Mouse (Mus musculus): Measurements from ENCODE around the gene Mylk2. TPM values are rescaled to one million over a fixed set of nuclear protein-coding genes. Genes with fewer than 3 reads are reported as not detected.
A peak's percentile ranks its signal among the peaks of the same experiment; 100 is the strongest.

Gene Mylk2
- total and polyA plus RNA-seq, 2 experiments from 2014 or later: 0.16 TPM; not detected in 1

DNA sequence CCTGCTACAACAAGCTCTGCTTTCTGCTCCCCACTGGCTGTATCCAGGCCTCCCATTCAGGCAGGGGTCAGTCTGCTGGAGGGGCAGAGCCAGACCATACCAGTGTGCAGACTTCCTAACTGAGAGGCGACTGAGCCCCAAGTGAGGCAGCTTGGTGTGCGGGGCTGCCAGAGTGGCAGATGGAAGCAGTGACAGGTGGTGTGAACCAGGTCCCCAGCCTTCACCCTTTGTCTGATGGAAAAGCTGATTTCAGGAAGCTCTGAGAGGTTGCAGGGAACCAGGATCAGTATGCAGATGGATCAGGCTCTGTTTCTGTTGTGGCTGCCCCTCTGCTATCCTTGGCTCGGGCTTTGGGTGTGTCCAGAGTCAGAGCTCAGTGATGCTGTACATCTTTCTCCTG lies 12.5 kb downstream of the Mylk2 start:
- peaks cover 6% of the 10 kb centered on the region; the same call in 1 of the 2 replicates for H3K4me1 ChIP-seq (ENCODE audit: control insufficient read depth, insufficient read depth)
- no peak for DNase-seq (ENCODE audit: low spot score)
- 63% methylated on average over 3 of the region's 3 CpGs for WGBS

DNA sequence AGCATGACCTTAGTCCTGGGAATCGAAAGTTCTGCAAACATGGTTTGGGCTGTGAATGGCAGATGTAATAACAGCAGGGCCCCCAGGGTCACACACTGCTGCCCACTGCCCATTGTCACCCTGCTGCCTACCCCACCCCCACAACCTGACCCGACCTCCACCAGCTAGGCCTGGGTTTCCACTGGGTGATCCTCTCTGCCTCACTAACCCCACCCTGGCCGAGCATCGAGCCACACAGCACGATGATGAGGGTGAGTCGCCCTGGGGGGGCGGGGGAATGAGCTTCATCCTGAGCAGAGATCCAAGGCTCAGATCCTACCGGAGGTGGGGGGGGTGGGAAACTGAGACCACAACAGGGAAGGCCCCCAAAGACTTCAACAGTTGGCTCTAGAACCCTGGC lies 13.0 kb downstream of the Mylk2 start:
- 65% methylated on average over 8 of the region's 8 CpGs for WGBS
- H3K4me1 ChIP-seq (ENCODE audit: control insufficient read depth, insufficient read depth): peaks cover 8% of the 10 kb centered on the region
- ATAC-seq (ENCODE audit: insufficient read depth, low read depth) (no peak), DNase-seq (ENCODE audit: low spot score) (no peak)
- no peaks in the 10 kb centered on the region for H3K27me3 ChIP-seq (ENCODE audit: control insufficient read depth, insufficient read depth, low read length)
- no peak overlapping the region for H3K4me3 ChIP-seq (ENCODE audit: low read depth, low read length)
- no peak overlapping the region for H3K4me2 ChIP-seq (ENCODE audit: low read depth, low read length)
- H3K9ac ChIP-seq (replicated peaks; ENCODE audit: low read depth, low read length): no peak overlapping the region
- TF ChIP-seq EP300 (IDR thresholded peaks at IDR 0.05; ENCODE audit: low read depth) (no peak), CTCF (IDR thresholded peaks at IDR 0.05; ENCODE audit: low read depth) (no peak)
- no peak overlapping the region for H3K27ac ChIP-seq (ENCODE audit: low read depth)
- no peaks in the 10 kb centered on the region for H3K9me3 ChIP-seq (replicated peaks; ENCODE audit: control insufficient read depth, low read length)
- no peaks in the 10 kb centered on the region for H3K36me3 ChIP-seq (replicated peaks; ENCODE audit: control insufficient read depth, insufficient read depth, low read length)

More for the DNA sequence above, 12.5 kb downstream of the Mylk2 start:
- Histone ChIP-seq H3K36me3 (replicated peaks; ENCODE audit: control insufficient read depth, insufficient read depth, low read length) (no peaks in the 10 kb centered on the region), H3K27me3 (ENCODE audit: control insufficient read depth, insufficient read depth, low read length) (no peaks in the 10 kb centered on the region), H3K4me2 (ENCODE audit: low read depth, low read length) (no peak overlapping the region), H3K27ac (ENCODE audit: low read depth) (no peak overlapping the region), H3K9me3 (replicated peaks; ENCODE audit: control insufficient read depth, low read length) (no peaks in the 10 kb centered on the region), H3K4me3 (ENCODE audit: low read depth, low read length) (no peak overlapping the region), H3K9ac (replicated peaks; ENCODE audit: low read depth, low read length) (no peak overlapping the region)
- TF ChIP-seq EP300 (IDR thresholded peaks at IDR 0.05; ENCODE audit: low read depth): no peak
- TF ChIP-seq CTCF (IDR thresholded peaks at IDR 0.05; ENCODE audit: low read depth): no peak
- ATAC-seq (ENCODE audit: insufficient read depth, low read depth): no peak

GRCm38 (mm10) chr2:152924543-152924942 lies 13.4 kb downstream of the Mylk2 start:
- ATAC-seq (ENCODE audit: insufficient read depth, low read depth) (no peak), DNase-seq (ENCODE audit: low spot score) (no peak)
- Histone ChIP-seq H3K4me3 (ENCODE audit: low read depth, low read length) (no peak overlapping the region), H3K9ac (replicated peaks; ENCODE audit: low read depth, low read length) (no peak overlapping the region), H3K27ac (ENCODE audit: low read depth) (peak overlapping the region; percentile 83), H3K9me3 (replicated peaks; ENCODE audit: control insufficient read depth, low read length) (no peaks in the 10 kb centered on the region), H3K4me1 (ENCODE audit: control insufficient read depth, insufficient read depth) (peaks cover 10% of the 10 kb centered on the region), H3K27me3 (ENCODE audit: control insufficient read depth, insufficient read depth, low read length) (no peaks in the 10 kb centered on the region), H3K4me2 (ENCODE audit: low read depth, low read length) (no peak overlapping the region), H3K36me3 (replicated peaks; ENCODE audit: control insufficient read depth, insufficient read depth, low read length) (no peaks in the 10 kb centered on the region)
- TF ChIP-seq CTCF (IDR thresholded peaks at IDR 0.05; ENCODE audit: low read depth) (no peak), EP300 (IDR thresholded peaks at IDR 0.05; ENCODE audit: low read depth) (no peak)
- WGBS: 58% methylated on average over 5 of the region's 5 CpGs

DNA sequence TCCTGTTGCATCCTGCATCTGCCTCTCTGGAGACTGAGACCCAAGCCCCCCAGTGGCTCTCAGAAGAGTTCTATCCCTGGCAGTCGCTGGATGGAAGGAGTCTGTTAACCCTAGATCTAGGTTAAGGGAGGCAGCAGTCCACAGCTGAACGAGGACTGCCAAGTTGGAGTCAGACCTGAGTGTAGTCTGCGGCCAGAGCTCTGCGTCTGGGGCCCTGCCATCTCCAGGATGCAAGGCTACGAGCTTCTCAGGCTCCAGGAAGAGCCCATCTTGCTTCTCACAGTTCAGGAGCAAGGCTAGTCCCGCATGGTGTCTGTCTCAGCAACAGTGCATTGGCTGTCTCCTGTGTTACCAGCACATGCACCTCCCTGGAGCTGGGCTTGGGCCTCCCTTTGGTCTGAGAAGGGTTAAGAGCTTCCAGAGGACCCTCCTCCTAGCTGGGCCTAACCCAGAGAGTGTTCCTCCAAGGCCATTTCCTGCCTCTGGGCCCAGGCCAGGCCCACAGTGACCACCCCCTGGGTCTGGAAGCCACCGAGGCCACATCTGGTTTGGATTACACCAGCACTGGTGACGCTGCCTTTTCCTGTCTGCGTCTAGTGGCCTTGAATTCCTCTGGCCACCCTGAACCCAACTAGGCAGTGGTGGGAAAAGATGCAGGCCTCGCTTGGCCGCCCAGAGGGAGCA lies 14.2 kb downstream of the Mylk2 start:
- H3K9ac ChIP-seq (replicated peaks; ENCODE audit: low read depth, low read length): no peak overlapping the region
- DNase-seq (ENCODE audit: low spot score): peak; percentile 82
- H3K27ac ChIP-seq (ENCODE audit: low read depth): peak overlapping the region; percentile 83
- ATAC-seq (ENCODE audit: insufficient read depth, low read depth): peak; percentile 71
- WGBS: 46% methylated on average over 11 of the region's 11 CpGs
- H3K9me3 ChIP-seq (replicated peaks; ENCODE audit: control insufficient read depth, low read length): no peaks in the 10 kb centered on the region
- H3K36me3 ChIP-seq (replicated peaks; ENCODE audit: control insufficient read depth, insufficient read depth, low read length): no peaks in the 10 kb centered on the region
- no peak overlapping the region for H3K4me3 ChIP-seq (ENCODE audit: low read depth, low read length)
- peaks cover 12% of the 10 kb centered on the region for H3K4me1 ChIP-seq (ENCODE audit: control insufficient read depth, insufficient read depth)
- H3K4me2 ChIP-seq (ENCODE audit: low read depth, low read length): no peak overlapping the region
- H3K27me3 ChIP-seq (ENCODE audit: control insufficient read depth, insufficient read depth, low read length): no peaks in the 10 kb centered on the region
- TF ChIP-seq EP300 (IDR thresholded peaks at IDR 0.05; ENCODE audit: low read depth) (peak; percentile 57; the same call in 1 of the 2 replicates), CTCF (IDR thresholded peaks at IDR 0.05; ENCODE audit: low read depth) (no peak)

GRCm38 (mm10) chr2:152926896-152927295 lies 15.7 kb downstream of the Mylk2 start:
- H3K4me3 ChIP-seq (ENCODE audit: low read depth, low read length): no peak overlapping the region
- H3K4me1 ChIP-seq (ENCODE audit: control insufficient read depth, insufficient read depth): peaks cover 12% of the 10 kb centered on the region
- no peaks in the 10 kb centered on the region for H3K36me3 ChIP-seq (replicated peaks; ENCODE audit: control insufficient read depth, insufficient read depth, low read length)
- peak overlapping the region; percentile 81 for H3K27ac ChIP-seq (ENCODE audit: low read depth)
- 78% methylated on average over 9 of the region's 9 CpGs for WGBS
- H3K27me3 ChIP-seq (ENCODE audit: control insufficient read depth, insufficient read depth, low read length): no peaks in the 10 kb centered on the region
- H3K9me3 ChIP-seq (replicated peaks; ENCODE audit: control insufficient read depth, low read length): no peaks in the 10 kb centered on the region
- no peak overlapping the region for H3K9ac ChIP-seq (replicated peaks; ENCODE audit: low read depth, low read length)
- DNase-seq (ENCODE audit: low spot score) (no peak), ATAC-seq (ENCODE audit: insufficient read depth, low read depth) (no peak)
- H3K4me2 ChIP-seq (ENCODE audit: low read depth, low read length): no peak overlapping the region
- no peak for TF ChIP-seq EP300 (IDR thresholded peaks at IDR 0.05; ENCODE audit: low read depth)
- TF ChIP-seq CTCF (IDR thresholded peaks at IDR 0.05; ENCODE audit: low read depth): no peak

- Histone ChIP-seq H3K9me3 (replicated peaks; ENCODE audit: control insufficient read depth, low read length) (no peaks in the 10 kb centered on the region), H3K4me1 (ENCODE audit: control insufficient read depth, insufficient read depth) (peaks cover 12% of the 10 kb centered on the region), H3K4me2 (ENCODE audit: low read depth, low read length) (no peak overlapping the region), H3K36me3 (replicated peaks; ENCODE audit: control insufficient read depth, insufficient read depth, low read length) (no peaks in the 10 kb centered on the region), H3K27ac (ENCODE audit: low read depth) (peak overlapping the region; percentile 81), H3K4me3 (ENCODE audit: low read depth, low read length) (no peak overlapping the region), H3K9ac (replicated peaks; ENCODE audit: low read depth, low read length) (no peak overlapping the region), H3K27me3 (ENCODE audit: control insufficient read depth, insufficient read depth, low read length) (0 out of 2 replicates have a peak, but pooled peaks cover 4% of the 10 kb centered on the region)
- DNase-seq (ENCODE audit: low spot score) (no peak), ATAC-seq (ENCODE audit: insufficient read depth, low read depth) (no peak)
- WGBS: 33% methylated on average over 5 of the region's 5 CpGs
- TF ChIP-seq CTCF (IDR thresholded peaks at IDR 0.05; ENCODE audit: low read depth): no peak
- TF ChIP-seq EP300 (IDR thresholded peaks at IDR 0.05; ENCODE audit: low read depth): no peak
Measured at GRCm38 (mm10) chr2:152927371-152927770, 16.2 kb downstream of the Mylk2 start.
